8 mouse cellular contexts compared by ENCODE assay signal in genomic region chr15:98607557-98607956, GRCm38 (mm10). TPM values are rescaled to one million over a fixed set of nuclear protein-coding genes. Genes with fewer than 3 reads are reported as not detected.
DNase-seq lines count a peak whose midpoint lies in the region; ATAC-seq and TF ChIP-seq lines count a peak whose summit lies in the region.

No protein-coding gene starts in this region.

- no peak for DNase-seq in embryonic facial prominence, embryonic 10.5 days (ENCODE audit: low spot score)
- peak; percentile 91 to 93 for DNase-seq in heart, adult 18-20 months
- peak; percentile 37 for DNase-seq in liver, postnatal 0 days
- peak; percentile 68 for DNase-seq in testis, postnatal 10 days (ENCODE audit: low spot score)
- no peak for DNase-seq in cerebellum, postnatal 25 days
- DNase-seq in thymus, postnatal 36 days, result no peak
- no peak for DNase-seq in urinary bladder, adult 2 months (ENCODE audit: low spot score)

- peak overlapping the region; percentile 77 for H3K4me3 ChIP-seq in embryonic facial prominence, embryonic 10.5 days
- H3K4me3 ChIP-seq in intestine, postnatal 0 days (ENCODE audit: low read depth, low read length), result peak overlapping the region; percentile 86
- peak overlapping the region; percentile 89 for H3K4me3 ChIP-seq in liver, postnatal 0 days (ENCODE audit: low read depth, low read length)

- H3K36me3 ChIP-seq in embryonic facial prominence, embryonic 10.5 days (replicated peaks), result peaks cover 39% of the 10 kb centered on the region
- H3K36me3 ChIP-seq in intestine, postnatal 0 days (ENCODE audit: control insufficient read depth, insufficient read depth), result peaks cover 20% of the 10 kb centered on the region
- H3K36me3 ChIP-seq in liver, postnatal 0 days (replicated peaks; ENCODE audit: insufficient read depth, low read length), result peaks cover 6% of the 10 kb centered on the region

- no peak for ATAC-seq in intestine, postnatal 0 days
- no peak for ATAC-seq in liver, postnatal 0 days

- peak overlapping the region; percentile 78 for H3K4me2 ChIP-seq in intestine, postnatal 0 days (replicated peaks; ENCODE audit: low read depth)
- H3K4me2 ChIP-seq in liver, postnatal 0 days (ENCODE audit: low read depth, low read length), result peak overlapping the region; percentile 95

- no peaks in the 10 kb centered on the region for H3K9me3 ChIP-seq in embryonic facial prominence, embryonic 10.5 days
- no peaks in the 10 kb centered on the region for H3K9me3 ChIP-seq in intestine, postnatal 0 days (ENCODE audit: control insufficient read depth)
- no peaks in the 10 kb centered on the region for H3K9me3 ChIP-seq in liver, postnatal 0 days (ENCODE audit: low read length)

- no peak; the same call in 1 of the 2 replicates for TF ChIP-seq EP300 in liver, postnatal 0 days (IDR thresholded peaks at IDR 0.05; ENCODE audit: low read depth)

- H3K27ac ChIP-seq in embryonic facial prominence, embryonic 10.5 days (replicated peaks), result peak overlapping the region; percentile 98
- H3K27ac ChIP-seq in intestine, postnatal 0 days (ENCODE audit: low read depth, low read length), result peak overlapping the region; percentile 97; the same call in 1 of the 2 replicates
- H3K27ac ChIP-seq in liver, postnatal 0 days (ENCODE audit: low read depth), result peak overlapping the region; percentile 84

- H3K4me1 ChIP-seq in embryonic facial prominence, embryonic 10.5 days, result peaks cover 62% of the 10 kb centered on the region
- peaks cover 5% of the 10 kb centered on the region for H3K4me1 ChIP-seq in intestine, postnatal 0 days (replicated peaks; ENCODE audit: control insufficient read depth, insufficient read depth, low read length)
- peaks cover 50% of the 10 kb centered on the region for H3K4me1 ChIP-seq in liver, postnatal 0 days (ENCODE audit: insufficient read depth)

- TF ChIP-seq CTCF in intestine, postnatal 0 days (IDR thresholded peaks at IDR 0.05; ENCODE audit: low read depth), result no peak
- no peak for TF ChIP-seq CTCF in liver, postnatal 0 days (IDR thresholded peaks at IDR 0.05; ENCODE audit: low read depth)

- no peak overlapping the region for H3K9ac ChIP-seq in intestine, postnatal 0 days (ENCODE audit: low read depth, low read length)
- peak overlapping the region; percentile 90 for H3K9ac ChIP-seq in liver, postnatal 0 days (replicated peaks)

- 43% methylated on average over 4 of the region's 4 CpGs for WGBS in embryonic facial prominence, embryonic 10.5 days
- 14% methylated on average over 4 of the region's 4 CpGs for WGBS in intestine, postnatal 0 days
- WGBS in liver, postnatal 0 days (ENCODE audit: insufficient replicate concordance), result 31% methylated on average over 4 of the region's 4 CpGs

- 0 out of 2 replicates have a peak, but pooled peaks cover 9% of the 10 kb centered on the region for H3K27me3 ChIP-seq in embryonic facial prominence, embryonic 10.5 days (replicated peaks; ENCODE audit: low read depth, poor library complexity, severe bottlenecking)
- H3K27me3 ChIP-seq in intestine, postnatal 0 days (replicated peaks; ENCODE audit: control insufficient read depth, insufficient read depth, low read length), result no peaks in the 10 kb centered on the region
- no peaks in the 10 kb centered on the region for H3K27me3 ChIP-seq in liver, postnatal 0 days (ENCODE audit: insufficient read depth, low read length)

RNA-seq across cellular contexts. Expression of gene Adcy6, which starts 2.3 kb away (rescaled TPM):
- polyA plus RNA-seq in embryonic facial prominence, embryonic 10.5 days (2016; fragmentation: Nextera tagmentation; extraction: Ambion mirVana), result 11.6 and 14.0 TPM in 2 replicates
- 100 to 1,000 TPM; 141 to 148 TPM for total RNA-seq in heart, adult 18-20 months (2021)
- 10.6 and 11.1 TPM in 2 replicates for polyA plus RNA-seq in intestine, postnatal 0 days (2015; fragmentation: Nextera tagmentation; extraction: Ambion mirVana)
- polyA plus RNA-seq in liver, postnatal 0 days (2015; fragmentation: Nextera tagmentation; extraction: Ambion mirVana), result 5.3 and 7.7 TPM in 2 replicates
- 43.2 and 53.3 TPM in 2 replicates for polyA plus RNA-seq in urinary bladder, adult 2 months (2012; rRNA removed)

RNA-seq across cellular contexts. Expression of gene Cacnb3, which starts 23.1 kb away (rescaled TPM):
- polyA plus RNA-seq in embryonic facial prominence, embryonic 10.5 days (2016; fragmentation: Nextera tagmentation; extraction: Ambion mirVana), result 32.3 and 37.0 TPM in 2 replicates
- 1 to 10 TPM; 2.7 to 3.3 TPM for total RNA-seq in heart, adult 18-20 months (2021)
- polyA plus RNA-seq in intestine, postnatal 0 days (2015; fragmentation: Nextera tagmentation; extraction: Ambion mirVana), result 9.3 and 10.3 TPM in 2 replicates
- polyA plus RNA-seq in liver, postnatal 0 days (2015; fragmentation: Nextera tagmentation; extraction: Ambion mirVana), result 0.38 and 0.58 TPM in 2 replicates
- polyA plus RNA-seq in urinary bladder, adult 2 months (2012; rRNA removed), result 75.2 and 79.8 TPM in 2 replicates

RNA-seq across cellular contexts. Expression of gene 4930415O20Rik, which starts 36.8 kb away (rescaled TPM):
- polyA plus RNA-seq in embryonic facial prominence, embryonic 10.5 days (2016; fragmentation: Nextera tagmentation; extraction: Ambion mirVana), result 0.39 TPM in 1 of 2 replicates, not detected in the other
- 1 to 10 TPM; 2.5 to 2.8 TPM for total RNA-seq in heart, adult 18-20 months (2021)
- not detected in 2 replicates for polyA plus RNA-seq in intestine, postnatal 0 days (2015; fragmentation: Nextera tagmentation; extraction: Ambion mirVana)
- polyA plus RNA-seq in liver, postnatal 0 days (2015; fragmentation: Nextera tagmentation; extraction: Ambion mirVana), result not detected in 2 replicates
- polyA plus RNA-seq in urinary bladder, adult 2 months (2012; rRNA removed), result not detected in 2 replicates

RNA-seq across cellular contexts. Expression of gene Ccnt1, which starts 36.8 kb away (rescaled TPM):
- polyA plus RNA-seq in embryonic facial prominence, embryonic 10.5 days (2016; fragmentation: Nextera tagmentation; extraction: Ambion mirVana), result 64.5 and 64.6 TPM in 2 replicates
- total RNA-seq in heart, adult 18-20 months (2021), result 10 to 100 TPM; 26.3 to 31.2 TPM
- polyA plus RNA-seq in intestine, postnatal 0 days (2015; fragmentation: Nextera tagmentation; extraction: Ambion mirVana), result 21.1 and 25.0 TPM in 2 replicates
- polyA plus RNA-seq in liver, postnatal 0 days (2015; fragmentation: Nextera tagmentation; extraction: Ambion mirVana), result 14.9 and 17.0 TPM in 2 replicates
- 14.3 and 16.4 TPM in 2 replicates for polyA plus RNA-seq in urinary bladder, adult 2 months (2012; rRNA removed)

RNA-seq across cellular contexts. Expression of gene Ddx23, which starts 55.1 kb away (rescaled TPM):
- polyA plus RNA-seq in embryonic facial prominence, embryonic 10.5 days (2016; fragmentation: Nextera tagmentation; extraction: Ambion mirVana), result 31.2 and 32.1 TPM in 2 replicates
- 10 to 100 TPM; 60.7 to 63.2 TPM for total RNA-seq in heart, adult 18-20 months (2021)
- polyA plus RNA-seq in intestine, postnatal 0 days (2015; fragmentation: Nextera tagmentation; extraction: Ambion mirVana), result 9.0 and 11.7 TPM in 2 replicates
- 4.7 and 9.2 TPM in 2 replicates for polyA plus RNA-seq in liver, postnatal 0 days (2015; fragmentation: Nextera tagmentation; extraction: Ambion mirVana)
- polyA plus RNA-seq in urinary bladder, adult 2 months (2012; rRNA removed), result 34.0 and 45.1 TPM in 2 replicates

Comparison
In these comparisons a context has a peak if more than half of its experiments do, and no peak if none do; other contexts are left out.
1. DNase-seq: peak in heart, adult 18-20 months (2 of 2), liver, postnatal 0 days (single experiment) and testis, postnatal 10 days (single experiment); none in embryonic facial prominence, embryonic 10.5 days (single experiment), cerebellum, postnatal 25 days (0 of 2), thymus, postnatal 36 days (0 of 2) and urinary bladder, adult 2 months (single experiment).
2. Peak in every context shown above with its lines, with median percentiles within 50 percentile points of each other: H3K27ac ChIP-seq and H3K4me3 ChIP-seq.